Mouse (Mus musculus) heart, embryonic 16.5 days (tissue): ENCODE measurements at regions not wholly inside any gene's neighbourhood (a gene's known extent, or its start where the extent isn't known, plus 50 kb on each side); places are given as distances from the start of the nearest gene placed in this dataset.

Experiments
- ATAC-seq: fragments of 200-750 bp; cut with Nextera tagmentation; replicated peaks from 2 replicates; pipeline ENCODE4 v1.8.0; 2017; ENCODE audit warnings: moderate number of reproducible peaks; ENCODE audit not compliant: insufficient read depth, low FRiP score; ENCODE audit errors: extremely low read depth
- H3K27ac ChIP-seq: fragments of 300-500 bp; sonication (generic); 2 replicates; pipeline ENCODE4 v1.5.1; 2014; ENCODE audit warnings: mild to moderate bottlenecking, low read length, control low read depth, moderate library complexity
- H3K27me3 ChIP-seq: fragments of 300-500 bp; sonication (generic); 2 replicates; pipeline ENCODE4 v1.6.1; 2014; ENCODE audit warnings: low read length, mixed read lengths; ENCODE audit not compliant: control insufficient read depth, insufficient read depth
- H3K36me3 ChIP-seq: fragments of 300-500 bp; sonication (generic); 2 replicates; pipeline ENCODE4 v1.6.1; 2014; ENCODE audit not compliant: control insufficient read depth, insufficient read depth
- H3K4me1 ChIP-seq: fragments of 300-500 bp; sonication (generic); 2 replicates; pipeline ENCODE4 v1.6.1; 2014; ENCODE audit warnings: low read length, mixed read lengths; ENCODE audit not compliant: control insufficient read depth, insufficient read depth
- H3K4me2 ChIP-seq: fragments of 300-500 bp; sonication (generic); 2 replicates; pipeline ENCODE4 v1.6.1; 2014; ENCODE audit warnings: low read depth, mild to moderate bottlenecking, control low read depth, low read length
- H3K4me3 ChIP-seq: fragments of 300-500 bp; sonication (generic); 2 replicates; pipeline ENCODE4 v1.5.1; 2014; ENCODE audit warnings: mild to moderate bottlenecking, control low read depth, low read length
- H3K9ac ChIP-seq: fragments of 300-500 bp; sonication (generic); 2 replicates; pipeline ENCODE4 v1.6.1; 2014; ENCODE audit warnings: low read length, control low read depth
- H3K9me3 ChIP-seq: fragments of 300-500 bp; sonication (generic); replicated peaks from 2 replicates; pipeline ENCODE4 v1.6.1; 2016; ENCODE audit warnings: low read length; ENCODE audit not compliant: control insufficient read depth
- WGBS: fragments of 180-500 bp; shearing (Covaris S2); extraction: QIAGEN DNeasy Blood & Tissue Kit; methylation state at CpG from one replicate; pipeline ENCODE4 v1.1.7; 2014; 5-methylcytosine and 5-hydroxymethylcytosine counted together

GRCm38 (mm10) chr2:8115891-8116290 is 606.5 kb upstream of the Celf2 start:
- ATAC-seq: no peak
- H3K27ac ChIP-seq: no peak overlapping the region
- no peak overlapping the region for H3K9ac ChIP-seq
- H3K4me2 ChIP-seq: no peak overlapping the region
- H3K9me3 ChIP-seq: no peaks in the 10 kb centered on the region
- no peaks in the 10 kb centered on the region for H3K36me3 ChIP-seq
- no peak overlapping the region for H3K4me3 ChIP-seq
- 82% methylated on average over 3 of the region's 3 CpGs for WGBS
- no peaks in the 10 kb centered on the region for H3K4me1 ChIP-seq
- H3K27me3 ChIP-seq: no peaks in the 10 kb centered on the region

GRCm38 (mm10) chr2:8112361-8113073 is 603.2 kb upstream of the Celf2 start:
- WGBS: 86% methylated on average over 1 of the region's 1 CpGs
- Histone ChIP-seq H3K4me1 (no peaks in the 10 kb centered on the region), H3K9ac (no peak overlapping the region), H3K36me3 (no peaks in the 10 kb centered on the region), H3K27ac (no peak overlapping the region), H3K9me3 (no peaks in the 10 kb centered on the region), H3K4me3 (no peak overlapping the region), H3K27me3 (no peaks in the 10 kb centered on the region), H3K4me2 (no peak overlapping the region)
- no peak for ATAC-seq

GRCm38 (mm10) chr2:8094157-8094556 is 584.8 kb upstream of the Celf2 start:
- Histone ChIP-seq H3K4me2 (no peak overlapping the region), H3K4me3 (no peak overlapping the region), H3K27ac (no peak overlapping the region), H3K36me3 (no peaks in the 10 kb centered on the region), H3K27me3 (no peaks in the 10 kb centered on the region), H3K4me1 (no peaks in the 10 kb centered on the region), H3K9me3 (no peaks in the 10 kb centered on the region), H3K9ac (no peak overlapping the region)
- WGBS: 80% methylated on average over 2 of the region's 2 CpGs
- ATAC-seq: no peak

- Histone ChIP-seq H3K9ac (no peak overlapping the region), H3K27me3 (no peaks in the 10 kb centered on the region), H3K9me3 (no peaks in the 10 kb centered on the region), H3K27ac (no peak overlapping the region), H3K4me1 (no peaks in the 10 kb centered on the region), H3K36me3 (no peaks in the 10 kb centered on the region), H3K4me3 (no peak overlapping the region), H3K4me2 (no peak overlapping the region)
- WGBS: 54% methylated on average over 1 of the region's 1 CpGs
- no peak for ATAC-seq
Observed at GRCm38 (mm10) chr2:8067901-8068300, 558.5 kb upstream of the Celf2 start.

GRCm38 (mm10) chr2:8061687-8062086 is 552.3 kb upstream of the Celf2 start:
- Histone ChIP-seq H3K9ac (no peak overlapping the region), H3K4me2 (no peak overlapping the region), H3K9me3 (no peaks in the 10 kb centered on the region), H3K4me3 (no peak overlapping the region), H3K27ac (no peak overlapping the region), H3K27me3 (no peaks in the 10 kb centered on the region), H3K36me3 (no peaks in the 10 kb centered on the region), H3K4me1 (no peaks in the 10 kb centered on the region)
- no peak for ATAC-seq
- 17% methylated on average over 1 of the region's 1 CpGs for WGBS

- Histone ChIP-seq H3K4me1 (no peaks in the 10 kb centered on the region), H3K9ac (no peak overlapping the region), H3K9me3 (no peaks in the 10 kb centered on the region), H3K27me3 (no peaks in the 10 kb centered on the region), H3K4me2 (no peak overlapping the region), H3K4me3 (no peak overlapping the region), H3K36me3 (no peaks in the 10 kb centered on the region), H3K27ac (no peak overlapping the region)
- ATAC-seq: no peak
- WGBS: 78% methylated on average over 4 of the region's 4 CpGs
Observed at GRCm38 (mm10) chr2:8029212-8029611, 519.8 kb upstream of the Celf2 start.

- Histone ChIP-seq H3K4me1 (no peaks in the 10 kb centered on the region), H3K27ac (no peak overlapping the region), H3K4me3 (no peak overlapping the region), H3K36me3 (no peaks in the 10 kb centered on the region), H3K9me3 (no peaks in the 10 kb centered on the region), H3K9ac (no peak overlapping the region), H3K4me2 (no peak overlapping the region), H3K27me3 (no peaks in the 10 kb centered on the region)
- no peak for ATAC-seq
Observed at GRCm38 (mm10) chr2:8027571-8027970, 518.2 kb upstream of the Celf2 start.

- Histone ChIP-seq H3K4me3 (no peak overlapping the region), H3K27ac (no peak overlapping the region), H3K36me3 (no peaks in the 10 kb centered on the region), H3K27me3 (no peaks in the 10 kb centered on the region), H3K9me3 (no peaks in the 10 kb centered on the region), H3K4me1 (no peaks in the 10 kb centered on the region), H3K9ac (no peak overlapping the region), H3K4me2 (no peak overlapping the region)
- 86% methylated on average over 10 of the region's 10 CpGs for WGBS
- ATAC-seq: no peak
Observed at GRCm38 (mm10) chr2:8026648-8027047, 517.3 kb upstream of the Celf2 start.

GRCm38 (mm10) chr2:8022651-8023050 is 513.3 kb upstream of the Celf2 start:
- Histone ChIP-seq H3K9me3 (no peaks in the 10 kb centered on the region), H3K4me1 (no peaks in the 10 kb centered on the region), H3K9ac (no peak overlapping the region), H3K36me3 (no peaks in the 10 kb centered on the region), H3K4me3 (no peak overlapping the region), H3K27ac (no peak overlapping the region), H3K4me2 (no peak overlapping the region), H3K27me3 (no peaks in the 10 kb centered on the region)
- 61% methylated on average over 3 of the region's 3 CpGs for WGBS
- no peak for ATAC-seq
